Mouse (Mus musculus): Measurements from ENCODE around the gene Midn. TPM values are rescaled to one million over a fixed set of nuclear protein-coding genes. Genes with fewer than 3 reads are reported as not detected.
A peak's percentile ranks its signal among the peaks of the same experiment; 100 is the strongest.

Gene Midn
- total and polyA plus RNA-seq, 3 experiments = 8.1 to 26.7 TPM; not detected in 1

DNA sequence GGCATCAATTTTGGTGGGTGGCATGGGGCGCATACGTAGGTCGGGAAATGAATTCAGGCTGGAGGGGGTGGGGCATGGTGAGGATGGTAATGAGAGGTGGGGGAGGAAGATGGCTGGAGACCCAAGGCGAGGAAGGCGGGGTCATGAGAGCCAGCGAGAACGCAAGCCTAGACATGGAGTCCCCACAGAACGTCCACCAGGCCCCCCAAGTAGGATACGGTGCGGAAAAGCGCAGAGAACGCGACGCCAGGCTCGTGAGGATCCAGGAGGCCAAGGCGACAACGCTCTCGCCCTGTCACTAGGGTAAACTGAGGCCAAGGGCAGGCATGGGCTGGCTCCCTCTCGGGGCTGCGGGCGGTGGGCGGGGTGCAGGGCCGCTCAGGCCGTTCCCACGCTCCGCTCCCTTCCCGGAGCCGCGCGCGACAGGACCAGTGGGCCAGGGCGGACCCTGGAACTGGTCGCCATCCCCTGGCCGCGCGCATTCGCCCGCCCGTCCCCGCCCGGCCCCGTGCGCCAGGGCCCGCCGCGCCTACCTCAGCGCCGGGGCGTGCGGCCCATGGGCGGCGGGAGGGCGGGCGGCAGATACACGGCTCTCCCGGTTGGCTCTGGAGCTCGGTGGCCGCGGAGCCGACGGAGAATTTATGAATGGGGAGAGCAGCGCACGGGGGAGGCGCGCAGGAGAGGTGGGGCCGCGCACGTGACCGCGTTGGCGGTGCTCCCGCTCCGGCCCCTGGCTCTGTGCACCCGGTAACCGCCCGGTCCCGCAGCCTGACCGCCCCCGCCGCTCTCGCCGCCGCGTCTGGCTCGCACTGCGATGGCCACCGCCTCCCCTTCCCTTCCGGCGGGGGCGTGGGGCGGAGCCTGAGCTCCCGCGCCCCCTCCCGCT, 9.3 kb upstream of the Midn start, which contains the start of gene Atp5d:
Gene Atp5d (plus strand): TSS at position 80 of the 886 bp plus-strand sequence.
- peaks cover 0 to 20% of the 10 kb centered on the region in 2 experiments; a peak in 3 of 4 replicates for H3K4me1 ChIP-seq (ENCODE audit: control insufficient read depth in 1 of 2, insufficient read depth in 2 of 2, low read length in 2 of 2)
- peak; percentile 48 for DNase-seq (ENCODE audit: low read depth, low spot score)
- H3K27me3 ChIP-seq (ENCODE audit: control insufficient read depth in 1 of 2, insufficient read depth in 2 of 2, low read length in 2 of 2) = no peaks in the 10 kb centered on the region

DNA sequence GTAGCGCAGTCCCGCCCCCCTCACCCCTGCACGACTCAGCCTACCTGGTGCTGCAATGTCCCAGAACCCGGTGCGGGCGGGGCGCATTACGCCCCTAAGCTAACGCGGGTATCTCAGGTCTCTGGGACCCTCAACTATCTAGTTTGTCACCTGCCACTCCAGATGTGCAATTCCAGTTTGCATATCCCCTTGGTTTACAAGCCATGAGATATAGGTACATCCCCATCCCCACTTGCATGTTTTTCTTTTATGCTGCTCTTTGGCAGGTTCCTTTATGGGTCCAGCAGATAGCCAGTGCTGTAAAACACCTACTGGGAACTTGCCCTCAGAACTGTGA, 8.7 kb upstream of the Midn start:
- H3K9me3 ChIP-seq (replicated peaks; ENCODE audit: insufficient read depth, low read length) = no peaks in the 10 kb centered on the region
- H3K27me3 ChIP-seq (ENCODE audit: control insufficient read depth in 1 of 2, insufficient read depth in 2 of 2, low read length in 2 of 2) = no peaks in the 10 kb centered on the region
- H3K4me1 ChIP-seq (ENCODE audit: control insufficient read depth in 1 of 2, insufficient read depth in 2 of 2, low read length in 2 of 2) = peaks cover 0 to 23% of the 10 kb centered on the region in 2 experiments; a peak in 3 of 4 replicates
- peak overlapping the region; percentile 76 to 77 for H3K4me3 ChIP-seq (ENCODE audit: control insufficient read depth in 1 of 2, insufficient read depth in 1 of 2, low read depth in 2 of 2, low read length in 2 of 2)
- TF ChIP-seq MAZ (IDR thresholded peaks at IDR 0.05; ENCODE audit: low read depth, low read length) = 0 out of 2 replicates have a peak, but pooled peaks have one; percentile 94
- TF ChIP-seq EP300 (IDR thresholded peaks at IDR 0.05; ENCODE audit: low read depth in 1 of 2, low read length in 2 of 2) = no peak
- peak; percentile 30; the same call in 1 of the 2 replicates for TF ChIP-seq SIN3A (IDR thresholded peaks at IDR 0.05; ENCODE audit: low read length)
- 0 out of 2 replicates have a peak, but pooled peaks have one; percentile 0 for TF ChIP-seq NRF1 (IDR thresholded peaks at IDR 0.05; ENCODE audit: insufficient read depth, low read depth, low read length, poor library complexity, severe bottlenecking)
- H3K36me3 ChIP-seq (ENCODE audit: control insufficient read depth in 1 of 2, insufficient read depth in 2 of 2, low read length in 2 of 2) = peaks cover 0 to 8% of the 10 kb centered on the region in 2 experiments; a peak in 2 of 4 replicates
- peak overlapping the region; percentile 96 for H3K27ac ChIP-seq (ENCODE audit: control insufficient read depth, low read depth, low read length)
- peaks cover 28% of the 10 kb centered on the region for H3K79me2 ChIP-seq (ENCODE audit: control insufficient read depth, insufficient read depth, low read length, poor library complexity)
- H3K9ac ChIP-seq (ENCODE audit: control insufficient read depth, low read depth, low read length, poor library complexity, severe bottlenecking) = peak overlapping the region; percentile 89
- peak; percentile 78 for DNase-seq (ENCODE audit: low read depth, low spot score)

More for the DNA sequence above, 9.3 kb upstream of the Midn start, which contains the start of gene Atp5d:
- TF ChIP-seq BHLHE40 (IDR thresholded peaks at IDR 0.05; ENCODE audit: borderline replicate concordance, low read depth, low read length) (peak; percentile 88), NRF1 (IDR thresholded peaks at IDR 0.05; ENCODE audit: insufficient read depth, low read depth, low read length, poor library complexity, severe bottlenecking) (peak; percentile 43; the same call in 1 of the 2 replicates), POLR2AphosphoS2 (IDR thresholded peaks at IDR 0.05; ENCODE audit: low read length) (peak; percentile 35; the same call in 1 of the 2 replicates), EP300 (IDR thresholded peaks at IDR 0.05; ENCODE audit: low read depth in 1 of 2, low read length in 2 of 2) (peak in 1 of 2 experiments; percentile 20; a peak in 1 of 4 replicates), MAX (IDR thresholded peaks at IDR 0.05; ENCODE audit: low read length) (peak; percentile 38; the same call in 1 of the 2 replicates), MXI1 (IDR thresholded peaks at IDR 0.05; ENCODE audit: low read depth, low read length) (peak; percentile 81), POLR2A (IDR thresholded peaks at IDR 0.05; ENCODE audit: control insufficient read depth in 1 of 2, insufficient read depth in 1 of 2, low read depth in 1 of 2, low read length in 2 of 2, poor library complexity in 1 of 2) (peak; percentile 65 to 68; a peak in 3 of 4 replicates), SMC3 (IDR thresholded peaks at IDR 0.05; ENCODE audit: low read depth, low read length) (no peak), ELF1 (IDR thresholded peaks at IDR 0.05; ENCODE audit: low read depth, low read length) (no peak), TCF12 (IDR thresholded peaks at IDR 0.05; ENCODE audit: low read depth, low read length) (0 out of 2 replicates have a peak, but pooled peaks have one; percentile 15), NELFE (IDR thresholded peaks at IDR 0.05; ENCODE audit: low read depth, low read length) (peak; percentile 43; the same call in 1 of the 2 replicates), USF1 (IDR thresholded peaks at IDR 0.05; ENCODE audit: low read depth, low read length) (peak; percentile 89), RAD21 (IDR thresholded peaks at IDR 0.05; ENCODE audit: low read depth, low read length) (no peak), SIN3A (IDR thresholded peaks at IDR 0.05; ENCODE audit: low read length) (peak; percentile 71)
- no peaks in the 10 kb centered on the region for H3K9me3 ChIP-seq (replicated peaks; ENCODE audit: insufficient read depth, low read length)
- H3K9ac ChIP-seq (ENCODE audit: control insufficient read depth, low read depth, low read length, poor library complexity, severe bottlenecking) = peak within 1 kb of the TSS; percentile 89
- peaks cover 0 to 8% of the 10 kb centered on the region in 2 experiments; a peak in 2 of 4 replicates for H3K36me3 ChIP-seq (ENCODE audit: control insufficient read depth in 1 of 2, insufficient read depth in 2 of 2, low read length in 2 of 2)
- H3K27ac ChIP-seq (ENCODE audit: control insufficient read depth, low read depth, low read length) = peak within 1 kb of the TSS; percentile 96
- H3K4me3 ChIP-seq (ENCODE audit: control insufficient read depth in 1 of 2, insufficient read depth in 1 of 2, low read depth in 2 of 2, low read length in 2 of 2) = peak within 1 kb of the TSS; percentile 76 to 77
- H3K79me2 ChIP-seq (ENCODE audit: control insufficient read depth, insufficient read depth, low read length, poor library complexity) = peaks cover 24% of the 10 kb centered on the region

Measured in MEL (cell line).